Mouse (Mus musculus) myocyte (in vitro differentiated cells): ENCODE data around the gene Nrip2. TPM values are rescaled to one million over a fixed set of nuclear protein-coding genes. Genes with fewer than 3 reads are reported as not detected.
A peak's percentile ranks its signal among the peaks of the same experiment; 100 is the strongest.

Experiments used
- H3K27me3 ChIP-seq: one replicate; pipeline ENCODE4 v1.6.1; 2011; ENCODE audit not compliant: control insufficient read depth, insufficient read depth, insufficient read length
- H3K36me3 ChIP-seq: one replicate; pipeline ENCODE4 v1.6.1; 2011; ENCODE audit not compliant: control insufficient read depth, insufficient read depth
- H3K4me2 ChIP-seq: one replicate; pipeline ENCODE4 v1.6.1; 2011; ENCODE audit warnings: low read depth, control low read depth
- H3K4me3 ChIP-seq: one replicate; pipeline ENCODE4 v1.5.1; 2011; ENCODE audit warnings: mild to moderate bottlenecking, control low read depth, moderate library complexity
- H3K79me2 ChIP-seq: one replicate; pipeline ENCODE4 v1.6.1; 2011; ENCODE audit not compliant: control insufficient read depth, insufficient read depth
- H3ac ChIP-seq: one replicate; pipeline ENCODE4 v1.6.1; 2011; ENCODE audit not compliant: control insufficient read depth, insufficient read length
- CEBPB ChIP-seq: IDR thresholded peaks from 2 replicates; pipeline ENCODE4 v1.6.1; 2011; ENCODE audit warnings: mild to moderate bottlenecking, moderate library complexity; ENCODE audit not compliant: poor library complexity, insufficient read depth, severe bottlenecking
- E2F4 ChIP-seq: IDR thresholded peaks from one replicate; pipeline ENCODE4 v1.6.1; 2011; ENCODE audit warnings: mild to moderate bottlenecking, control low read depth, moderate library complexity; ENCODE audit not compliant: insufficient read depth
- MAX ChIP-seq: IDR thresholded peaks from one replicate; pipeline ENCODE4 v1.6.1; 2011; ENCODE audit warnings: low read depth, mild to moderate bottlenecking, control low read depth
- MYOD1 ChIP-seq, 3 experiments: IDR thresholded peaks; one replicate each; pipeline ENCODE4 v1.6.1; 2011; ENCODE audit warnings: control low read depth in 2 of 3, low read depth in 2 of 3, mild to moderate bottlenecking in 2 of 3, moderate library complexity in 1 of 3; ENCODE audit not compliant: insufficient read length in 2 of 3, control insufficient read depth in 1 of 3
- MYOG ChIP-seq, 3 experiments: IDR thresholded peaks; one replicate each; pipeline ENCODE4 v1.6.1; 2011; ENCODE audit warnings: control low read depth in 2 of 3, low read depth in 2 of 3, mild to moderate bottlenecking in 2 of 3; ENCODE audit not compliant: insufficient read length in 2 of 3, control insufficient read depth in 1 of 3, insufficient read depth in 1 of 3
- POLR2A ChIP-seq: IDR thresholded peaks from one replicate; pipeline ENCODE4 v1.6.1; 2011; ENCODE audit warnings: low read depth, mild to moderate bottlenecking, control low read depth, moderate library complexity; ENCODE audit not compliant: insufficient read length
- POLR2AphosphoS2 ChIP-seq: IDR thresholded peaks from one replicate; pipeline ENCODE4 v1.6.1; 2011; ENCODE audit warnings: low read depth, control low read depth; ENCODE audit not compliant: insufficient read length
- REST ChIP-seq: IDR thresholded peaks from one replicate; pipeline ENCODE4 v1.6.1; 2011; ENCODE audit warnings: mild to moderate bottlenecking, control low read depth, moderate library complexity; ENCODE audit not compliant: insufficient read depth, insufficient read length
- SRF ChIP-seq: IDR thresholded peaks from one replicate; pipeline ENCODE4 v1.6.1; 2011; ENCODE audit warnings: low read depth; ENCODE audit not compliant: control insufficient read depth, insufficient read length
- TCF12 ChIP-seq: IDR thresholded peaks from one replicate; pipeline ENCODE4 v1.6.1; 2011; ENCODE audit warnings: mild to moderate bottlenecking, control low read depth; ENCODE audit not compliant: poor library complexity, insufficient read depth, severe bottlenecking
- TCF3 ChIP-seq: IDR thresholded peaks from one replicate; pipeline ENCODE4 v1.6.1; 2011; ENCODE audit warnings: low read depth, control low read depth; ENCODE audit not compliant: insufficient read length
- USF1 ChIP-seq: IDR thresholded peaks from one replicate; pipeline ENCODE4 v1.6.1; 2011; ENCODE audit warnings: low read depth, mild to moderate bottlenecking, control low read depth, moderate library complexity
- polyA plus RNA-seq: library from polyadenylated mRNA; unstranded; fragments of >200 nt; fragmentation: generic; extraction: Trizol; gene quantifications from one replicate; pipeline ENCODE4 v1.2.1, GENCODE M21; 2012; ENCODE audit warnings: missing spikeins

Nrip2 gene
- polyA plus RNA-seq, 1 experiment = 1.1 TPM

DNA sequence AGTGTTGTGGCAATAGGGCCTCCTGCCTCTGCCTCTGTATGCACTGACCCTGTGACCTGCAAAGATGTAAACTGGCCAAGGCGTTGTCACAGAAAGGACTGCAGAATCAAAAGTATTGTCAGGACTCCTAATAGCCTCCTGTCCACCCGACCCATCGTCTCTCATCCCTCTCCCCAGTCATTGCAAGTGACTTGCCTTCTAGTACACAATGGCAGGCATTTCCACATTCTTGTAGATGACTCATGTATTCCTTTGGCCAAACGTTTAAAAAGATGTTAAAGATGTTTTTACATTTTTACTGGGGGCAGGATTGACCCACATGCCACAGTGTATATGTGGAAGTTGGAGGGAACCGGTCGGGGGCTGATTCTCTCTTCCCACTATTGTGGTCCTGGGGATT, 34.4 kb upstream of the Nrip2 start:
- H3ac ChIP-seq = no peak overlapping the region
- no peak overlapping the region for H3K4me3 ChIP-seq
- no peak for TF ChIP-seq MYOG (IDR thresholded peaks at IDR 0.05; ENCODE audit: control insufficient read depth in 1 of 3, insufficient read depth in 1 of 3, insufficient read length in 2 of 3, low read depth in 2 of 3)
- TF ChIP-seq CEBPB = no peak
- no peak for TF ChIP-seq REST
- no peak for TF ChIP-seq MYOD1 (IDR thresholded peaks at IDR 0.05; ENCODE audit: control insufficient read depth in 1 of 3, insufficient read length in 2 of 3, low read depth in 2 of 3)
- no peak for TF ChIP-seq TCF3
- TF ChIP-seq POLR2A = no peak
- no peak for TF ChIP-seq SRF
- no peak for TF ChIP-seq TCF12
- no peak for TF ChIP-seq MAX
- peaks cover 18% of the 10 kb centered on the region for H3K36me3 ChIP-seq
- H3K27me3 ChIP-seq = no peaks in the 10 kb centered on the region
- H3K4me2 ChIP-seq = peak overlapping the region; percentile 71
- H3K79me2 ChIP-seq = peaks cover 43% of the 10 kb centered on the region

DNA sequence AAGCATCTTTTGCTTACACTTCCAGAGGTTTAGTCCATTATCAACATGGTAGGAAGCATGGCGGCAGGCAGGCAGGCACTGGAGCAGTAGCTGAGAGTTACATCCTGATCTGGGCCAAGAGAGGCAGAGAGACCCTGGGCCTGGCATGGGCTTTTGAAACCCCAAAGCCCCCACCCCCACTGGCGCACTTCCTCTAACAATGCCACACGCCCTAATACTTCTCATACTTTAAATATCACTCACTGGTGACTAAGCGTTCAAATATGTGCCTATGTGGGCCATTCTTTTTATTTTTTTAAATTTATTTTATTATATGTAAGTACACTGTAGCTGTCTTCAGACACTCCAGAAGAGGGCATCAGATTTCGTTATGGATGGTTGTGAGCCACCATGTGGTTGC, 32.6 kb upstream of the Nrip2 start:
- H3K36me3 ChIP-seq = peaks cover 32% of the 10 kb centered on the region
- no peaks in the 10 kb centered on the region for H3K27me3 ChIP-seq
- peaks cover 25% of the 10 kb centered on the region for H3K79me2 ChIP-seq
- H3K4me2 ChIP-seq = no peak overlapping the region
- no peak overlapping the region for H3ac ChIP-seq
- H3K4me3 ChIP-seq = no peak overlapping the region
- TF ChIP-seq E2F4 (no peak), MAX (no peak), POLR2AphosphoS2 (no peak), POLR2A (no peak), CEBPB (no peak), TCF12 (no peak), SRF (no peak), MYOD1 (IDR thresholded peaks at IDR 0.05; ENCODE audit: control insufficient read depth in 1 of 3, insufficient read length in 2 of 3, low read depth in 2 of 3) (no peak), MYOG (IDR thresholded peaks at IDR 0.05; ENCODE audit: control insufficient read depth in 1 of 3, insufficient read depth in 1 of 3, insufficient read length in 2 of 3, low read depth in 2 of 3) (no peak), REST (no peak), USF1 (no peak), TCF3 (no peak)

DNA sequence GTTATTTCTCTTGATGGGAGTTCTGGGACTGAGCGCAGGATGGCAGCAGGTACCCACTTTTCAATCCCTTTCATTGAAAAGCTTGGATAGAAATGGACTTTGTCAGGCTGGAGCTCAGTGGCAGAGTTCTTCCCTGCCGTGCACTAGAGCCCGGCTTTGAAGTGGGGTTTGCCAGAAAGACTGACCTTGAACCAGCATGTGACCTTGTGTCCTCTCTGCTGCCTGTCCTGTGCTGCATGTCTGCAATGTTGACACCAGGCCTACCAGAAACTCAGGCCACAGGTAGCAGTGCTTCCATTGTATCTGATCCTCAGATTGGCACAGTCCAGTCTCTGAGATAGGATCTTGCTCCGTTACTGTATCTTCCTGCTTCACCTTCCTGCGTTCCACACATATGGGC, 29.1 kb upstream of the Nrip2 start:
- Histone ChIP-seq H3K27me3 (no peaks in the 10 kb centered on the region), H3ac (no peak overlapping the region), H3K4me2 (no peak overlapping the region), H3K36me3 (peaks cover 32% of the 10 kb centered on the region), H3K4me3 (no peak overlapping the region), H3K79me2 (peaks cover 14% of the 10 kb centered on the region)
- no peak for TF ChIP-seq SRF
- no peak for TF ChIP-seq POLR2A
- no peak for TF ChIP-seq TCF3
- no peak for TF ChIP-seq POLR2AphosphoS2

DNA sequence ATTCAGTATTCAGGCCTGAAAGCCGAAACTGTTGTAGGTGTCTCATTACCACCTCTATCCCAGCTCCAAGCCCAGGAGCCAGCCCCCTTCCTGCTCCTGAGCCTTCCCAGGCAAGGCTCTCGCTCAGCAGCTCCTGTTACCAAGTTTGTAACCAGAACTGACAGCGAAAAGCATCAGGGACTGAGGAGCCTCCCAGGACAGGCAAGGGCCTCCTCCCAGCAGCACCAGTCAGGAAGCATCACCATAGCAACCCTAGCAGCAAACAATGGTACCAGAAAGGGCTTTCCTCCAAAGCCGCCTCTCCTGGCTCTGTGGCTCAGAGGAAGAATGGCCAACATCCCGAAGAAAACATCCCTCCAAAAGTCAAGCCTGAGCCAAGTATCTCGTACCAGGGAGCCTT, 23.9 kb upstream of the Nrip2 start, which contains the start of the genes Tex52 and Gm44596:
Gene Tex52, plus strand, starts transcription at position 265 of the 400 bp plus-strand sequence.
Gene Gm44596, plus strand, starts transcription at position 312 of the 400 bp plus-strand sequence.
- TF ChIP-seq TCF3 (no peak), POLR2AphosphoS2 (peak; percentile 13), CEBPB (no peak)

DNA sequence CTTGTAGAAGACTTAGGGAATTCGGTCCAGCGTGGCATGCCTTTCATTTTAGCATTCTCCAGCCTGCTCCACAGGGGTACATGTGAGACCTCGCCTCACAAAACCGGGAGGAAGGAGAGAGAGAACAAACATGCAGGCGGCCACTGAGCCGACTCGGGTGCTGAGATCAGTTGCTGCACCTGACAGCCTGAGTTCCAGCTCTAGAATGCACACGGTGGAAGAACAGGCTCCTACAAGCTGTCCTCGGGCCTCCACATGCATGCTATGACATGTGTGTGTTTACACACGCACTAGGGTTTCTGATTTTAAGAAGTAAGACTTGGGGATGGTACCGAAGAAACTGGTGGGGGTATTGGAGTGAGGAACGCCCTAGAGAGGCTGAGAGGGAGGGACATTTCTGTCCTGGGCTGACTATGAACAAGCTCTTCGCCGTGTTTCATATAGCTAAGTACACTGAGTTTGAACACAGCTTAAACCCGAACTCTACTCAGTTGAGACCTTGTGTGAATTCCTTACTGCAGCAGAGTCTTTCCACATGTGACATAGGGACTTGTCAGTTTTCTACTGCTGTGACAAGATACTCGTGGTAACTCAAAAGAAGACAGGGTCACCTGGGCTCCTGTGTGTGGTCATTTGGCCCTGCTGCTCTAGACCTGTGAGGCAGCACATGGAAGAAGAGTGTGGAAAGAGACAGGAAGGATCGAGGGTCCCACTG, 22.6 kb upstream of the Nrip2 start:
- H3K36me3 ChIP-seq = no peaks in the 10 kb centered on the region

More for the DNA sequence above, 23.9 kb upstream of the Nrip2 start, which contains the start of the genes Tex52 and Gm44596:
- H3K79me2 ChIP-seq = no peaks in the 10 kb centered on the region
- H3K4me2 ChIP-seq = no peak within 1 kb of the TSS
- H3K36me3 ChIP-seq = peaks cover 10% of the 10 kb centered on the region
- H3ac ChIP-seq = no peak within 1 kb of the TSS
- no peak within 1 kb of the TSS for H3K4me3 ChIP-seq
- no peaks in the 10 kb centered on the region for H3K27me3 ChIP-seq

More for the DNA sequence above, 22.6 kb upstream of the Nrip2 start:
- peak; percentile 12 for TF ChIP-seq POLR2AphosphoS2
- TF ChIP-seq SRF = no peak
- Histone ChIP-seq H3K4me2 (no peak overlapping the region), H3K79me2 (no peaks in the 10 kb centered on the region), H3K27me3 (no peaks in the 10 kb centered on the region), H3K4me3 (no peak overlapping the region), H3ac (no peak overlapping the region)
